Mouse (Mus musculus): ENCODE measurements at regions not wholly inside any gene's neighbourhood (a gene's known extent, or its start where the extent isn't known, plus 50 kb on each side); places are given as distances from the start of the nearest gene placed in this dataset.
A peak's percentile ranks its signal among the peaks of the same experiment; 100 is the strongest.

GRCm38 (mm10) chr4:124221736-124222135 is 303.9 kb upstream of the 4930535I16Rik start:
- H3K4me1 ChIP-seq (ENCODE audit: control insufficient read depth, insufficient read depth, low read length) = no peaks in the 10 kb centered on the region
- TF ChIP-seq CTCF (IDR thresholded peaks at IDR 0.05; ENCODE audit: control insufficient read depth, insufficient read depth, insufficient replicate concordance, low read depth, low read length) (no peak), POLR2A (IDR thresholded peaks at IDR 0.05; ENCODE audit: control insufficient read depth, low read depth, low read length) (no peak)

GRCm38 (mm10) chr4:124217206-124217605 is 299.4 kb upstream of the 4930535I16Rik start:
- Histone ChIP-seq H3K27ac (ENCODE audit: control insufficient read depth, insufficient read depth, low read depth, low read length) (no peak overlapping the region), H3K4me3 (ENCODE audit: control insufficient read depth, low read depth, low read length) (no peak overlapping the region), H3K36me3 (ENCODE audit: control insufficient read depth, insufficient read depth, low read length) (no peaks in the 10 kb centered on the region), H3K27me3 (ENCODE audit: control insufficient read depth, insufficient read depth, low read length) (no peaks in the 10 kb centered on the region), H3K4me1 (ENCODE audit: control insufficient read depth, insufficient read depth, low read length) (no peaks in the 10 kb centered on the region)
- TF ChIP-seq POLR2A (IDR thresholded peaks at IDR 0.05; ENCODE audit: control insufficient read depth, low read depth, low read length) (no peak), CTCF (IDR thresholded peaks at IDR 0.05; ENCODE audit: control insufficient read depth, insufficient read depth, insufficient replicate concordance, low read depth, low read length) (no peak)

More at GRCm38 (mm10) chr4:124221736-124222135, 303.9 kb upstream of the 4930535I16Rik start:
- Histone ChIP-seq H3K36me3 (ENCODE audit: control insufficient read depth, insufficient read depth, low read length) (no peaks in the 10 kb centered on the region), H3K27ac (ENCODE audit: control insufficient read depth, insufficient read depth, low read depth, low read length) (no peak overlapping the region), H3K4me3 (ENCODE audit: control insufficient read depth, low read depth, low read length) (no peak overlapping the region), H3K27me3 (ENCODE audit: control insufficient read depth, insufficient read depth, low read length) (no peaks in the 10 kb centered on the region)

- no peaks in the 10 kb centered on the region for H3K36me3 ChIP-seq (ENCODE audit: control insufficient read depth, insufficient read depth, low read length)
- H3K27ac ChIP-seq (ENCODE audit: control insufficient read depth, insufficient read depth, low read depth, low read length) = no peak overlapping the region
- TF ChIP-seq POLR2A (IDR thresholded peaks at IDR 0.05; ENCODE audit: control insufficient read depth, low read depth, low read length) = no peak
- TF ChIP-seq CTCF (IDR thresholded peaks at IDR 0.05; ENCODE audit: control insufficient read depth, insufficient read depth, insufficient replicate concordance, low read depth, low read length) = no peak
- no peak overlapping the region for H3K4me3 ChIP-seq (ENCODE audit: control insufficient read depth, low read depth, low read length)
- no peaks in the 10 kb centered on the region for H3K4me1 ChIP-seq (ENCODE audit: control insufficient read depth, insufficient read depth, low read length)
- no peaks in the 10 kb centered on the region for H3K27me3 ChIP-seq (ENCODE audit: control insufficient read depth, insufficient read depth, low read length)
These were observed 298.5 kb upstream of the 4930535I16Rik start for GRCm38 (mm10) chr4:124216351-124216750.

- TF ChIP-seq CTCF (IDR thresholded peaks at IDR 0.05; ENCODE audit: control insufficient read depth, insufficient read depth, insufficient replicate concordance, low read depth, low read length) (no peak), POLR2A (IDR thresholded peaks at IDR 0.05; ENCODE audit: control insufficient read depth, low read depth, low read length) (no peak)
- Histone ChIP-seq H3K27ac (ENCODE audit: control insufficient read depth, insufficient read depth, low read depth, low read length) (no peak overlapping the region), H3K4me1 (ENCODE audit: control insufficient read depth, insufficient read depth, low read length) (no peaks in the 10 kb centered on the region)
These were observed 297.3 kb upstream of the 4930535I16Rik start for GRCm38 (mm10) chr4:124215077-124215476.

GRCm38 (mm10) chr4:124210103-124210502 is 292.3 kb upstream of the 4930535I16Rik start:
- no peak for TF ChIP-seq CTCF (IDR thresholded peaks at IDR 0.05; ENCODE audit: control insufficient read depth, insufficient read depth, insufficient replicate concordance, low read depth, low read length)
- no peak for TF ChIP-seq POLR2A (IDR thresholded peaks at IDR 0.05; ENCODE audit: control insufficient read depth, low read depth, low read length)
- Histone ChIP-seq H3K4me3 (ENCODE audit: control insufficient read depth, low read depth, low read length) (no peak overlapping the region), H3K27ac (ENCODE audit: control insufficient read depth, insufficient read depth, low read depth, low read length) (no peak overlapping the region), H3K4me1 (ENCODE audit: control insufficient read depth, insufficient read depth, low read length) (no peaks in the 10 kb centered on the region), H3K36me3 (ENCODE audit: control insufficient read depth, insufficient read depth, low read length) (no peaks in the 10 kb centered on the region), H3K27me3 (ENCODE audit: control insufficient read depth, insufficient read depth, low read length) (no peaks in the 10 kb centered on the region)

More at GRCm38 (mm10) chr4:124215077-124215476, 297.3 kb upstream of the 4930535I16Rik start:
- no peaks in the 10 kb centered on the region for H3K36me3 ChIP-seq (ENCODE audit: control insufficient read depth, insufficient read depth, low read length)
- H3K4me3 ChIP-seq (ENCODE audit: control insufficient read depth, low read depth, low read length) = no peak overlapping the region
- H3K27me3 ChIP-seq (ENCODE audit: control insufficient read depth, insufficient read depth, low read length) = no peaks in the 10 kb centered on the region

GRCm38 (mm10) chr4:124206480-124206879 is 288.7 kb upstream of the 4930535I16Rik start:
- no peaks in the 10 kb centered on the region for H3K4me1 ChIP-seq (ENCODE audit: control insufficient read depth, insufficient read depth, low read length)
- no peak overlapping the region for H3K27ac ChIP-seq (ENCODE audit: control insufficient read depth, insufficient read depth, low read depth, low read length)
- H3K36me3 ChIP-seq (ENCODE audit: control insufficient read depth, insufficient read depth, low read length) = no peaks in the 10 kb centered on the region
- no peaks in the 10 kb centered on the region for H3K27me3 ChIP-seq (ENCODE audit: control insufficient read depth, insufficient read depth, low read length)
- H3K4me3 ChIP-seq (ENCODE audit: control insufficient read depth, low read depth, low read length) = no peak overlapping the region
- TF ChIP-seq POLR2A (IDR thresholded peaks at IDR 0.05; ENCODE audit: control insufficient read depth, low read depth, low read length) = no peak
- no peak for TF ChIP-seq CTCF (IDR thresholded peaks at IDR 0.05; ENCODE audit: control insufficient read depth, insufficient read depth, insufficient replicate concordance, low read depth, low read length)

- no peak overlapping the region for H3K27ac ChIP-seq (ENCODE audit: control insufficient read depth, insufficient read depth, low read depth, low read length)
- H3K4me1 ChIP-seq (ENCODE audit: control insufficient read depth, insufficient read depth, low read length) = no peaks in the 10 kb centered on the region
- TF ChIP-seq CTCF (IDR thresholded peaks at IDR 0.05; ENCODE audit: control insufficient read depth, insufficient read depth, insufficient replicate concordance, low read depth, low read length) (0 out of 2 replicates have a peak, but pooled peaks have one; percentile 24), POLR2A (IDR thresholded peaks at IDR 0.05; ENCODE audit: control insufficient read depth, low read depth, low read length) (no peak)
- H3K36me3 ChIP-seq (ENCODE audit: control insufficient read depth, insufficient read depth, low read length) = no peaks in the 10 kb centered on the region
- no peak overlapping the region for H3K4me3 ChIP-seq (ENCODE audit: control insufficient read depth, low read depth, low read length)
- no peaks in the 10 kb centered on the region for H3K27me3 ChIP-seq (ENCODE audit: control insufficient read depth, insufficient read depth, low read length)
These were observed 285.9 kb upstream of the 4930535I16Rik start for GRCm38 (mm10) chr4:124203736-124204135.

All from testis, adult 2 months (tissue).